Mouse (Mus musculus) heart, embryonic 12.5 days (tissue): ENCODE measurements at regions not wholly inside any gene's neighbourhood (a gene's known extent, or its start where the extent isn't known, plus 50 kb on each side); places are given as distances from the start of the nearest gene placed in this dataset.

ENCODE experiments used
- ATAC-seq: fragments of 200-750 bp; cut with Nextera tagmentation; 2 replicates; pipeline ENCODE4 v1.8.0; 2017; ENCODE audit warnings: moderate TSS enrichment, moderate library complexity; ENCODE audit not compliant: insufficient number of reproducible peaks, low FRiP score
- H3K27ac ChIP-seq: fragments of 300-500 bp; sonication (generic); 2 replicates; pipeline ENCODE4 v1.5.1; 2016; ENCODE audit warnings: mild to moderate bottlenecking, moderate library complexity; ENCODE audit not compliant: poor library complexity, severe bottlenecking
- H3K27me3 ChIP-seq: fragments of 300-500 bp; sonication (generic); replicated peaks from 2 replicates; pipeline ENCODE4 v1.6.1; 2016; ENCODE audit warnings: mild to moderate bottlenecking, moderate library complexity
- H3K36me3 ChIP-seq: fragments of 300-500 bp; sonication (generic); 2 replicates; pipeline ENCODE4 v1.6.1; 2016; ENCODE audit warnings: mild to moderate bottlenecking, moderate library complexity
- H3K4me1 ChIP-seq: fragments of 300-500 bp; sonication (generic); replicated peaks from 2 replicates; pipeline ENCODE4 v1.6.1; 2016; ENCODE audit warnings: mild to moderate bottlenecking
- H3K4me2 ChIP-seq: fragments of 300-500 bp; sonication (generic); 2 replicates; pipeline ENCODE4 v1.6.1; 2016; ENCODE audit warnings: mild to moderate bottlenecking, moderate library complexity
- H3K4me3 ChIP-seq: fragments of 300-500 bp; sonication (generic); 2 replicates; pipeline ENCODE4 v1.5.1; 2016; ENCODE audit warnings: mild to moderate bottlenecking
- H3K9ac ChIP-seq: fragments of 300-500 bp; sonication (generic); 2 replicates; pipeline ENCODE4 v1.6.1; 2016; ENCODE audit warnings: mild to moderate bottlenecking, moderate library complexity
- H3K9me3 ChIP-seq: fragments of 300-500 bp; sonication (generic); replicated peaks from 2 replicates; pipeline ENCODE4 v1.6.1; 2016; ENCODE audit warnings: mild to moderate bottlenecking, moderate library complexity
- WGBS: fragments of 180-500 bp; shearing (Covaris S2); methylation state at CpG from one replicate; pipeline ENCODE4 v1.1.7; 2016; 5-methylcytosine and 5-hydroxymethylcytosine counted together

- H3K4me3 ChIP-seq: no peak overlapping the region
- no peak overlapping the region for H3K4me2 ChIP-seq
- H3K36me3 ChIP-seq: no peaks in the 10 kb centered on the region
- H3K4me1 ChIP-seq: no peaks in the 10 kb centered on the region
- ATAC-seq: no peak
- no peak overlapping the region for H3K27ac ChIP-seq
- H3K27me3 ChIP-seq: no peaks in the 10 kb centered on the region
- H3K9me3 ChIP-seq: no peaks in the 10 kb centered on the region
- WGBS: 72% methylated on average over 5 of the region's 5 CpGs
- no peak overlapping the region for H3K9ac ChIP-seq
Observed at GRCm38 (mm10) chr6:49641256-49641655, 181.3 kb upstream of the Npy start.

- Histone ChIP-seq H3K27me3 (0 out of 2 replicates have a peak, but pooled peaks cover 2% of the 10 kb centered on the region), H3K9ac (no peak overlapping the region), H3K27ac (no peak overlapping the region), H3K36me3 (no peaks in the 10 kb centered on the region), H3K9me3 (no peaks in the 10 kb centered on the region), H3K4me1 (peaks cover 7% of the 10 kb centered on the region; the same call in 1 of the 2 replicates), H3K4me2 (no peak overlapping the region), H3K4me3 (no peak overlapping the region)
- 78% methylated on average over 10 of the region's 10 CpGs for WGBS
- ATAC-seq: no peak
Observed at GRCm38 (mm10) chr6:49654541-49655130, 167.9 kb upstream of the Npy start.

GRCm38 (mm10) chr6:49655241-49655640 lies 167.3 kb upstream of the Npy start:
- peaks cover 7% of the 10 kb centered on the region; the same call in 1 of the 2 replicates for H3K4me1 ChIP-seq
- H3K27ac ChIP-seq: no peak overlapping the region
- no peaks in the 10 kb centered on the region for H3K36me3 ChIP-seq
- H3K9ac ChIP-seq: no peak overlapping the region
- H3K9me3 ChIP-seq: no peaks in the 10 kb centered on the region
- H3K4me2 ChIP-seq: no peak overlapping the region
- WGBS: 78% methylated on average over 5 of the region's 5 CpGs
- 0 out of 2 replicates have a peak, but pooled peaks cover 2% of the 10 kb centered on the region for H3K27me3 ChIP-seq
- no peak for ATAC-seq
- no peak overlapping the region for H3K4me3 ChIP-seq

- no peak overlapping the region for H3K9ac ChIP-seq
- no peak for ATAC-seq
- peaks cover 7% of the 10 kb centered on the region; the same call in 1 of the 2 replicates for H3K4me1 ChIP-seq
- H3K4me2 ChIP-seq: no peak overlapping the region
- no peaks in the 10 kb centered on the region for H3K36me3 ChIP-seq
- 54% methylated on average over 13 of the region's 13 CpGs for WGBS
- H3K27ac ChIP-seq: no peak overlapping the region
- 0 out of 2 replicates have a peak, but pooled peaks cover 2% of the 10 kb centered on the region for H3K27me3 ChIP-seq
- no peaks in the 10 kb centered on the region for H3K9me3 ChIP-seq
- H3K4me3 ChIP-seq: no peak overlapping the region
Observed at GRCm38 (mm10) chr6:49656359-49657280, 165.9 kb upstream of the Npy start.

GRCm38 (mm10) chr6:49657988-49658387 lies 164.5 kb upstream of the Npy start:
- Histone ChIP-seq H3K4me1 (peaks cover 7% of the 10 kb centered on the region; the same call in 1 of the 2 replicates), H3K4me3 (no peak overlapping the region), H3K27me3 (0 out of 2 replicates have a peak, but pooled peaks cover 2% of the 10 kb centered on the region), H3K9ac (no peak overlapping the region), H3K4me2 (no peak overlapping the region), H3K36me3 (no peaks in the 10 kb centered on the region), H3K27ac (no peak overlapping the region), H3K9me3 (no peaks in the 10 kb centered on the region)
- no peak for ATAC-seq
- 70% methylated on average over 9 of the region's 9 CpGs for WGBS

- H3K4me3 ChIP-seq: no peak overlapping the region
- no peaks in the 10 kb centered on the region for H3K36me3 ChIP-seq
- WGBS: 61% methylated on average over 5 of the region's 5 CpGs
- no peak overlapping the region for H3K27ac ChIP-seq
- H3K9me3 ChIP-seq: peaks cover 7% of the 10 kb centered on the region; the same call in 1 of the 2 replicates
- H3K27me3 ChIP-seq: no peaks in the 10 kb centered on the region
- H3K4me1 ChIP-seq: no peaks in the 10 kb centered on the region
- no peak for ATAC-seq
- no peak overlapping the region for H3K9ac ChIP-seq
- H3K4me2 ChIP-seq: no peak overlapping the region
Observed at GRCm38 (mm10) chr6:49670991-49671390, 151.5 kb upstream of the Npy start.

GRCm38 (mm10) chr6:49671912-49672311 lies 150.6 kb upstream of the Npy start:
- Histone ChIP-seq H3K27me3 (no peaks in the 10 kb centered on the region), H3K9me3 (peaks cover 5% of the 10 kb centered on the region; the same call in 1 of the 2 replicates), H3K4me2 (no peak overlapping the region), H3K27ac (no peak overlapping the region), H3K4me3 (no peak overlapping the region), H3K4me1 (no peaks in the 10 kb centered on the region), H3K9ac (no peak overlapping the region), H3K36me3 (no peaks in the 10 kb centered on the region)
- 69% methylated on average over 2 of the region's 2 CpGs for WGBS
- ATAC-seq: no peak

- Histone ChIP-seq H3K4me1 (peaks cover 4% of the 10 kb centered on the region; the same call in 1 of the 2 replicates), H3K27me3 (0 out of 2 replicates have a peak, but pooled peaks cover 3% of the 10 kb centered on the region), H3K9ac (no peak overlapping the region), H3K4me2 (no peak overlapping the region), H3K9me3 (no peaks in the 10 kb centered on the region), H3K27ac (no peak overlapping the region), H3K36me3 (no peaks in the 10 kb centered on the region), H3K4me3 (no peak overlapping the region)
- WGBS: 82% methylated on average over 4 of the region's 4 CpGs
- no peak for ATAC-seq
Observed at GRCm38 (mm10) chr6:49686776-49687175, 135.7 kb upstream of the Npy start.

- H3K4me3 ChIP-seq: no peak overlapping the region
- no peaks in the 10 kb centered on the region for H3K27me3 ChIP-seq
- H3K27ac ChIP-seq: no peak overlapping the region
- H3K9me3 ChIP-seq: 0 out of 2 replicates have a peak, but pooled peaks cover 1% of the 10 kb centered on the region
- 21% methylated on average over 6 of the region's 6 CpGs for WGBS
- H3K4me2 ChIP-seq: no peak overlapping the region
- no peaks in the 10 kb centered on the region for H3K36me3 ChIP-seq
- no peak overlapping the region for H3K9ac ChIP-seq
- peak; percentile 42; the same call in 1 of the 2 replicates for ATAC-seq
- H3K4me1 ChIP-seq: peaks cover 5% of the 10 kb centered on the region; the same call in 1 of the 2 replicates
Observed at GRCm38 (mm10) chr6:49692032-49692539, 130.4 kb upstream of the Npy start.

- Histone ChIP-seq H3K27ac (no peak overlapping the region), H3K4me3 (no peak overlapping the region), H3K4me2 (no peak overlapping the region), H3K27me3 (no peaks in the 10 kb centered on the region), H3K9me3 (peaks cover 9% of the 10 kb centered on the region; the same call in 1 of the 2 replicates), H3K36me3 (no peaks in the 10 kb centered on the region), H3K4me1 (peaks cover 5% of the 10 kb centered on the region; the same call in 1 of the 2 replicates), H3K9ac (no peak overlapping the region)
- ATAC-seq: no peak
- 67% methylated on average over 5 of the region's 5 CpGs for WGBS
Observed at GRCm38 (mm10) chr6:49694851-49695250, 127.7 kb upstream of the Npy start.

- no peak for ATAC-seq
- Histone ChIP-seq H3K4me1 (no peaks in the 10 kb centered on the region), H3K27ac (no peak overlapping the region), H3K4me2 (no peak overlapping the region), H3K4me3 (no peak overlapping the region), H3K27me3 (no peaks in the 10 kb centered on the region), H3K9me3 (peaks cover 9% of the 10 kb centered on the region; the same call in 1 of the 2 replicates), H3K36me3 (no peaks in the 10 kb centered on the region), H3K9ac (no peak overlapping the region)
- WGBS: 79% methylated on average over 10 of the region's 10 CpGs
Observed at GRCm38 (mm10) chr6:49696990-49697389, 125.5 kb upstream of the Npy start.
